Mouse (Mus musculus) thymus, adult 18-20 months (tissue): ENCODE measurements around the gene Cyfip2.
"Not testable (repeated sequence)": the region's sequence is repeated elsewhere in the genome, so short reads cannot be mapped to it uniquely, and the experiment has no call there.

Experiments used
- DNase-seq, 2 experiments: peaks; one replicate each; pipeline ENCODE4 v3.0.0; 2022; ENCODE audit warnings: mixed read lengths in 2 of 2

The Cyfip2 gene

GRCm38 (mm10) chr11:46182031-46182430 is 130.6 kb downstream of the Cyfip2 start:
- DNase-seq = not testable (repeated sequence)

GRCm38 (mm10) chr11:46177246-46178043 is 135.2 kb downstream of the Cyfip2 start:
- DNase-seq = no peak

- no peak for DNase-seq
These were observed 136.5 kb downstream of the Cyfip2 start for GRCm38 (mm10) chr11:46176155-46176554.

- no peak for DNase-seq
These were observed 140.5 kb downstream of the Cyfip2 start for GRCm38 (mm10) chr11:46172128-46172527.

GRCm38 (mm10) chr11:46169908-46170307 is 142.8 kb downstream of the Cyfip2 start:
- no peak for DNase-seq

GRCm38 (mm10) chr11:46168506-46168905 is 144.2 kb downstream of the Cyfip2 start:
- DNase-seq = no peak

- no peak for DNase-seq
These were observed 146.6 kb downstream of the Cyfip2 start, which contains the start of gene Nipal4 for GRCm38 (mm10) chr11:46165866-46166585. Gene Nipal4, minus strand, starts transcription at chr11:46166508.

GRCm38 (mm10) chr11:46157462-46157861 is 155.2 kb downstream of the Cyfip2 start:
- no peak for DNase-seq

GRCm38 (mm10) chr11:46156945-46157344 is 155.7 kb downstream of the Cyfip2 start:
- no peak for DNase-seq

- DNase-seq = no peak
These were observed 166.0 kb downstream of the Cyfip2 start for GRCm38 (mm10) chr11:46146619-46147018.

- DNase-seq = no peak
These were observed 167.3 kb downstream of the Cyfip2 start for GRCm38 (mm10) chr11:46145163-46145875.
